Mouse (Mus musculus) frontal cortex, postnatal 25 days (tissue): ENCODE data around the gene Sel1l.

Experiments
- DNase-seq, 2 experiments: peaks; one replicate each; pipeline ENCODE4 v3.0.0; 2022; ENCODE audit warnings: low spot score in 2 of 2

The Sel1l gene

DNA sequence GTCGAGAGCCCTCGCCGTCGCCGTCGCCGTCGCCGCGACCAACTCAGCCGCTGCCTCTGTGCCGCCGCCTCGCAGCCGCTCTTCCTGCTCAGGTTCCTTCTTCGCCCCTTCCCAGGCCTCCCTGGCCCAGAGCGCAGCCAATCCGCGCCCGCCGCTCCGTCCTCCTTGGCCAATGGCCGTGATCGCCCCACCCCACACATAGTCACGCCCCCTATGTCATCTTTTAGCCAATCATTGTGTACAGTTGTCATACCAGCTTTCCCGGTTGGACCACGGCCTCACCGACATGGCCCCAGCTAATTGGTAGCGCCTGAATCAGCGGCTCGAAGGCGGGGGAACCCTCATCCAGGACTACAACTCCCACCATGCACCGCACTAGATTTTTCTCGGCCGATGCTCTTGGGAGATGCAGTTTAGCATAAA lies at the start of gene Sel1l:
Gene Sel1l, minus strand, starts transcription at position 113 of the 423 bp plus-strand sequence.
- peak; percentile 87 to 97 for DNase-seq

DNA sequence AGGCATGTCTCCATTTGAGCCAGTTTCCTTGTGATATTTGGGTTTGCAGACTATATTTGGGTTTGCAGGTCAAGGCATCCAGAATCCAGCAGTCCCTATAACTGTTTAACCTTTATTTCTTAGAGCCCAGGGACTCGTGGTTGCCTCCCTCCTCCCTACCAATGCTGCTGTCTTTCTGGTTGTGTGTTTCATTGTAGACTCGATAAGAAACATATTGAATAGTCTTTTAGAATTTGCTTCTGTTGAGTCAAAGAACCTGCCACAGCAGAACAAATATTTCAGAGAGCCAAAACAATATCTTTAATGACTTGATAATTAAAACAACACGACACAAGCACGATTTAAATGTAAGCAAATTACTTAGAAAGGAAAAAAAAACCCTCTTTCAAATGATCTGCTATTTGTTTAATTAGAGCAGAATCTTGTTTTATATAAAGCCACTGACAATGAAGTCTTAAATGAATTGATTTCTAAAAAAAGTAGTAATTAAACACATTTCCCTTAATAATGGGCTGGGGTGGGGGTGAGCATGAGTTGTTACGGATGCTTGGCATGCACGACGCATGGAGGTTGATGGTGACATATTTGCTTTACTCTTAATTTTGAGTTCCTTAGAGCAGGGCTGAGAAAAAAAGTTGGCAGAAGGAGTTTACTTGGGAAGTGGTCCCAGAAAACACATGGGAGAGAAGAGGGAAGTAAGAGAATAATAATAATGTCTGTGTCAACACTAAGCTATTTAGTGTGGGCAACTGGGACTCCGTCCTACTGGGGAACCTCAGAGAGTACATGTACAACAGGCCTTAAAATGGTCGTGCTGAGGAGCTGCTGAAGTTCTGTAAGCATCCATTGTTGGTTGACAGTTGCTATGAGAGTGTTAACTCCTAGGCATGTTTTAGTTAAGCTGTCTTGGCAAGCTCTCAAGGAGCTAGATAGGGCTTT lies 43.9 kb upstream of the Sel1l start:
- DNase-seq = no peak

DNA sequence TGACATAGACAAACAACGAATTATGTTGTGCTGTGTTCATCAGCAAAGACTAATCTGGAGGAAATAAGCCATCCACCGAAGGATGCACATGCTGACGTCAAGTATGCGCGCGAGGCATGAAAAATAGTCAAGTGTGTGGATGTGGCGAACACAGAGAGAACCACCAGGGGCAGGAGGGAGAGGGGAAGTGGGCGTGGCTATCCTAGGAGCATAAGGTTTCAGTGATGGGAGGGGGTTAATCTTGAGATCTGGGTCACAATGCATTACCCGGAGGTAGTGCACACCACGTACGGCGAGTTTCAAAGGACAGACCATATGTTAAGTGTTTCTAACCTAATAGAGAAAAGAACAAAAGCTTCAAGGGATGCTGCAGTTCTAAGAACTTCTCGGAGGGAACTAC lies 31.5 kb upstream of the Sel1l start:
- DNase-seq = no peak

DNA sequence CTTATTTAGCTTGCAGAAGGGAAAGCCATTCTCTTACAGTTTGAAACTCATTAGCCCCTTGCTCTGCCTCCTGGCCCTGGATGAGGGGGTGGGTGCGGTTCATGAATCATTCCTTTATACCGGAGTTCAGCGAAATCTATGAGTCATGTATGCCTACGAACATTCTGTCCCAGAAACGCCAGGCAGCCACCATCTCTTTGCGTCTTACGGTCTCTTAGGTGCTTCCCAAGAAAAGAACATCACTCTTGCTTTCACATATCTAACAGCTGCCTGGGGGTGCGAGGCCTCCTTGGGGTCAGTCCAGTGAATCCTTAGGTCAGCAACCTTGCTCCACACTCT lies 29.9 kb upstream of the Sel1l start:
- DNase-seq = peak in 1 of 2 experiments; percentile 42

DNA sequence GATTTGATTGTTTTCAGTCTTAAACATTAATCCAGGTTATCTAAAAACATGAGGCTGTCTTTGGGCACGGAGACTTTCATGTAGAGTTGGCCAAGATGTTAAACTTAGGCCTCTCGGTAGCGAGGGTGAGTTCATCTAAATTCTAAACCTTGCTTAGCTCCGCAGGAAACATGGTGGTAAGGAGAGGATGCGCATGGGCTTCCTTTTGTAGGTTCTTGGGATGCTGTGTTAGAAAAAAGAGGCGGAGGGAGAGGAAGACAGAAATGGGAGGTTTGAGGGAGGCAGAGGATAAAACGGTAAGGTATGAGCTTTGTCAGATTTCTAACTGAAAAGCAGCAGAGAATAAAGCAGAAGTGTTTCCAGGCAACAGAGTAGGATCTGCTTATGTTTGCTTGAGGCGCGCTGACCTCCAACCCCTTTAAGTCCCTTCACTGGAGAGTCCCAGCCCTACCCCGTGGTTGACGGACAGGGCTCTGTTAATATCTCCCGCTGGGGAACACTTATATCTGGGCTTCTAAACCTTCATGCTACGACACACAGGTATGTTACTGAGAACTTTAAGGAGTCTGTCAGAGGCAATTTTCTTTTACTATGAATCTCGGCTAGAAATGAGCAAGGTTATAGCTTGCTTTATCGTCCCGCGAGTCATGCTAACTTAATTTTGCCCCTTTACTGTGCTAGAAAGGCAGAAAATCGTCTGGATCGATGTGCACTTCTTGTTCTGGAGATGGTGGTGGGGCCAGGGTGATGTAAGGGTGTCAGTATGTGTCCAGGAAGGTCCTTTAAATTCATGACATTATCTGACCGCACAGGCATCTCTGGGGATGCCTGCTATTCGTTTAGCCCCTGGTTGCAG lies 29.3 kb upstream of the Sel1l start:
- no peak for DNase-seq

DNA sequence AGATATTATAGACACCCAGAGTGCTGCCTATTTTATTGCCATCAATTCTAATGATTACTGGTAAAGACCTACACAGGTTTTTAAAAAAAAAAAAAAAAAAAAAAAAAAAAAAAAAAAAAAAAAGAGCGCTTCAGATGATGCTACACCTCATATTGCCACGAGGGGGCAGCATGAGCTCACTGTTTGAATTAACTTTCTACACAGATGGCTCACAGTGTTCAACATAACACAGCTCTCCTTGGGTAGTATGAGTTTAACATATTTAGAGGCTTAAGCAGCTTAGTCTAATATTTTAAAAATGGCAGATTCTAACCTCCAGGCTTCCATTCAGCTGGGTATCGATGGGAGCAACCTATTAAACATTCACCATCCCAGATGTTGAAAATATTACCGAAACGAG lies 28.7 kb upstream of the Sel1l start:
- DNase-seq = no peak

DNA sequence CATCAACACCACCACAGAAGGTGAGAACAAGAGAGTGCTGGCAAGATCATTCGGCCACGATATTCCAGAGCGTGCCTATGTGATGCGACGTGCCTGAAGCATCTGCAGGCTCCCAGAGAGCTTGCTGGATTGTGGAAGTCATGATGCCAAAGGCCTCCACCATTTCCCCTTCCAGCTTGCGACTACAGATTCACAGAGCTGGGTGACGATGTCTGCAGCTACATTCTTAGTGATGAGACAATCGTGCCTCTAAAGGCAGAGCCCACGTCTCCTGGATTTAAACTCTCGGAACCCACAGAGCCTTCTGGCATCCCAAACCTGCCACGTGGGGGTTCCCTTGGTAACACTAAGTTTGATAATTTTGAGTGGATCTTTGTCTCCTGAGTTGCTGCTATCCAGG lies 21.7 kb upstream of the Sel1l start:
- DNase-seq = no peak

DNA sequence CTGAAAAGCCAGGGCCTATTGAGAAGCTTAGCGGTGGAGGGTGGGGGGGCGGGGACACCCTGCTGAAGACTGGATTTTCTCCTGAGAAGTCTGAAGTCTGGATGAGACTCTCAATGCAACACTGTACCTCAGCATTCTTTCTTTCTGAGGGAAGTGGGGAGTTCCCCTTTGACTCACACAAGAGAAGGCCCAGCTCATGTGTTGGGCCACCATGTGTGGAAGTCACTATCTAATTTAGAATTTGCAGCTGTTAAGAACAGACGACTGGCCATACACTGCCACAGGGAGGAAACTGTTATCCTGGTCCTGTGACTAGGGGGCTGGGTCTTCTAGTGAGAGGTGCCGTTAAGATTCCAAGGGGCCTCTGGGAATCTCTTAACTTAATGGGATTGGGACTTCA lies 20.4 kb upstream of the Sel1l start:
- no peak for DNase-seq

DNA sequence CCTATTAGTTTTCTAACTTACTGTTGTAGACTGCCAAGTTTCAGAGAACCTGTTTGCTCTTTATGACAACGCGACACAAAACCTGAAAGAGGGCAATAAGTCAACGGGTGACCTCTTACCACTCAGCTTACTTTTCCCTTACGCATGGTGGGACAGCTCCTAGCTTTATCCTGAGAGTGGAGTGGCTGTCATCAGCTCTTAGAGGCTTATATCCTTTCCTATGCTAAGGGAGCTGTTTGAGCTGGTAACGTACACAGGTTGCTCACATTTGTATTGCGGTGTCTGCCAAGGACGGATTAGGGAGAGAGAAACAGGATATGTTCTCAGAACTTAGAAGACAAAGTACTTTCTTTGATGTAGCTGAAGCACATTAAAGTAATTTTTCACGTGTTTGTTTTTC lies 5.4 kb upstream of the Sel1l start:
- no peak for DNase-seq

DNA sequence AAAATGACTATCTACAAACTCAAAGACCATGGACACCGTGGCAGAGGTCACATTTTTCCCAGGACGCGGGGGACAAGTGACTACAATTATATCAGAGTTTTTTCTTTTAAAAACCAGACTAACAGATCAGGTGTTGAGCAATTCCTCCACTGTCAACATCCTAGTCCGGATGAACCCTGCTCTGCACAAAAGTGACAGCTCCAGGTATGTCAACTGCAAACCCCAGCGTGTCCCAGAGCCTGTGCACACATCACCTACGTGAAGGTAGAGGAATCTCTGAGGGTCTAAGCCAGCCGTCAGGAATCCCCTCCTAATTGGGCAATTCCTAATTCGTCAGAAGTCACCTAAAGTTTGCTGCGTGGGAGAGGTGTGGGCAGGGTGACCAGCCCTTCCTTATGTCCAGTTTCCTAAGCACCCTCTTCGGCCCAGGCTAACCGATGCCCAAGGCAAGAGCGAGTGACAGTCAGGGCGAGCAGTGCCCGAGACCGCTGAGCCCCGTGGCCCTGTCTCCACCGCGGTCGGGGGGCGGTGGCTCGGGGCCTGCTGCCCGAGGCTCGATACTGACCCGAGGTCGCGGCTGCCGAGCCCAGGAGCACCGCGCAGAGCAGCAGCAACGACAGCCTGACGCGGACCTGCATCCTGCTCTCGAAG lies 438 bp downstream of the Sel1l start:
- DNase-seq = no peak

DNA sequence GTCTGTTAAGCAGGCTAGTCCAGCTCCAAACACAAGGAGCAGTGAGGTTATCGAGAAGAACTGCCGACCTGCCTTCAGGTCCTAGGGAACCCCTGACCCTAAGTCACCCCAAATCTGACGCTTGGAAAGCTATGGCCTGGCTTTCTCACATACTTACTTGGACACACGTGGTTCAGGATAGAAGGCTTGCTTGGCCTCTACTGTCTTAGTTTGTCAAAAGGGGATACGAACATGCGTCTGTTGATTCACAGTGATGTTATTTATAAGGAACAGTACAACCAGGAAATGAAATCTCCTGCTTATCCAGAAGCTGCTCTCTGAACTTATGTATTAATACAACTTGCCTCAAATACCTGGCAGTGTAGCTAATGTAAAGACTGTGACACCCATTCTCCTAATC lies 2.9 kb downstream of the Sel1l start:
- DNase-seq = no peak

DNA sequence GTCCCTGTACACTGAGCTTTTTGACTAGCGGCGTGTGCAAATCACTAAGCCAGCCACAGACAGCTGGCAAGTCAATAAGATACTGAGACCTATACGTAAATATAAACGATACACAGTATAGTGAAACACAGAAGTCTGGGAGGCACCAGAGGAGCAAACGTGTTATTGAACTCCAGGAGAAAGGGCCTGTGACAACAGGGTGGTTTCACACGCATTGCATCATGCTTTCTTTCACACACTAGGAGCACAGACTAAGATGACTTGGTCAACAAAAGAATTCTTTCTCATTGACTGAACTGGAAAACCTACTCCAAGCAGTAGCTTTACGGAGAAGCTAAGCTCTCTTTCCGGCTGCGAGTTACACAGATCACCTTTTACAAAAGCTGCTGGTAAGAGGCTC lies 3.6 kb downstream of the Sel1l start:
- no peak for DNase-seq

DNA sequence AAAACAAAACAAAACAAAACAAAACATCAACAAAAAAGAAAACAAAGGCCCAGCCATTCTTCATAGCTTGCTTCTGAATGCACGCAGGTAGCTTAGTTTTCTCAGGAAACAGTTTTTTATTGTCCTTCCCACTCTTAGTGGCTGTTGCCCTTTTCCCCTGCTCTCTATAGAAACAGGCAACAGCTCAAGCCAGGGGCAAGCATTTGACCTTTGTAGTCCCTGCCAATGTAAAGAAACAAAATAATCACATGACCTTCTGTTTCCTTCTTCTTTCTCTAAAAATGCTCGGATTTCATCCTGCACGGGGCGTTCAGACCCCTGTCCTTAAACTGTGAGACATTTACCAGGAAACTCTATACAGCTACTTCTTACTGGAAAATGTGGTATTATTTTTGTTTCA lies 4.4 kb downstream of the Sel1l start:
- DNase-seq = no peak

DNA sequence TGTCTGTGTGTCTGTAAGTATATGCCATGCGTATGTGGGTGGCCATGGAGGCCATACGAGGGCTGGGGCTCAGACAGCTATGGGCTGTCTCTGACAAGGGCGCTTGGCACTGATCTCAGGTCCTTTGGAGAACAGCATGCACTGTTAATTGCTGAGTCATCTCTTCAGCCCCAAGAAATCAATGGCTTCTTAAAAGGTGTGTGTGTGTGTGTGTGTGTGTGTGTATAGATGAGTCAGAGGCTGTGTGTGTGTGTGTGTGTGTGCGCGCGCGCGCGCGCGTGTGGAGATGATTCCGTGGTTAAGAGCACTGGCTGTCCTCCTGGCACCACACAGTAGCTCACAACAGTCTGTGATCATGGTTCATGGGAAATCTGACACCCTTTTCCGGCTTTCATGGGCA lies 5.1 kb downstream of the Sel1l start:
- no peak for DNase-seq

DNA sequence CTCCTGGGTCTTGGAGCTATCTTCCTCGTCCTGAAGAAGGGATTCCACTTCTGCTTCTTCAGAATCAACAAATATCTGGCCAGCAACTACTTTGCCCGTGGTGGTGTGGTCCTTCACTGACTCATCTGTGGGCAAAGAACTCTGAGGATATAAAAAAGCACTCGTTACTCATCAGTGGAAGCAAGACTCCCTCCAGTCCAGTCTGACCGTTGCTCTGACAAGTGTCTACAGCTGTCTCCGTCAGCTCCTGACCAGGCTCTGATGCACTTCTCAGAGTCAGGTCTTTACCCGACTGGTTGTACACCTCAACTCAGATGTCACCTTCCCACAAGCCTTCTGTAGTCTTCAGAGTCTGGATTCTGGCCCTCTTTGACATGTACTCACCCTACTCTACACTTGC lies 7.2 kb downstream of the Sel1l start:
- DNase-seq = no peak

DNA sequence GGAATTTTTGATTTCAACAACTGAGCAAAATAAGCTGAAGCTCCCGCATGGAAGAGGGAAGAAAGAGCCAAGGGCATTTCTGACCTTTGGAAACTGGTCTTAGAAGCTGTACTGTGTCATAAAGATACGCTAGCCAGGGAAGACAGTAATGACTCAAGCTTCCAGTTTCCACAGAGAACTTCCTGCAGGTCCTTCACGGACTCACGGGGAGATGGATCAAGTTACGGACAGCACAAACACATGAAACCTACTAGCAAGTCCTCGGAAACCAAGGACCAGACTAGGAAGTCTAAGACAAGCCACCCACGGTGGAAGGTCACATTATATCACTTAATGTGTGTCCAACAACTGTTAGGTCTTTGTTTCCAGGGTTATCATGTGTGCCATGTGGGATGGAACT lies 10.7 kb downstream of the Sel1l start:
- DNase-seq = no peak

DNA sequence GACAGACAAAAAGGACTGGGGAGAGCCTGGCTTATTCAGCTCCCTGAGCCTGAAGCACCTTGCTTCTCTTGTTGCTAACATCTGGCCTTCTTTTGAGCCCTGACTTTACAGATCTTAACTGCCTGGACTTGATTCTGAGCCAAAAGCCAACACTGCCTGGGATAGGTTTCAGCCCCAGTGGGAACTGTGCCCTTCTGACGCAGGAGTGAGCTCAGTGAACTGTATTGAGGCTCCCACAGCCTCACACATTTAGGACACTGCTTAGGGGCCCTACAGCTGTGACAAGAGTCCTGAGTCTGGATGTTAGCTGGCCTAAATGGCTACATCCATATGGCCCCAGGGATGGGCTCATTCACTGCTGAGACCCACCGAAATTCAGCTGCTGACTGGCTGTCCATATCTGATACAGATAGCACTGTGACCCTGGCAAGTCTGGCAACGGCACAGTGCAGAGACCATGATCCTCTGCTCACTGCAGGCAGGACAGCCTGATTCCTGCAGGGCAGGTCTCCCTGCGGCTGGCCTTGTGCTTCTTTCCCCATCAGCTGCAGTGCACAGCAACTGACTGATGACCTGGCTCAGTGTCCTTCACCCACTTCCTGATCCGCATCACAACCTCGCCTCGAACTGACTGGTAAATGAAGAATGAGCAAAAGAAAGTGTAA lies 11.4 kb downstream of the Sel1l start:
- no peak for DNase-seq

DNA sequence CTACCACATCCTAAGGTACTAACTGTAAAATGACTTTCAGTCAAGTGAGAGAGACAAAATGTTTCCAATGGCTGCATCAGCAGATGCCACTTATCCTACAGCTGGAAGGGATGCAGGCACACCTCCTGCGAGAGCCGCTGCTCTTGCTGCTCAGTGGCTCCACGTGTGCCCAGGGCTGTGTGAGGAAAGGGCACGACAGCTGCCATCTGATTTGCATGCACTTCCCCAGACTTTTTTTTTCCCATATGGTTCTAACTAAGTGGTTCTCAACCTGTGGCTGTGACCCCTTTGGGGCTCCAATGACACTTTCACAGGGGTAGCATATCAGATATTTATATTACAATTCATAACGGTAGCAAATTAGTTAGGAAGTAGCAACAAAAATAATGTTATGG lies 15.0 kb downstream of the Sel1l start:
- DNase-seq = no peak

DNA sequence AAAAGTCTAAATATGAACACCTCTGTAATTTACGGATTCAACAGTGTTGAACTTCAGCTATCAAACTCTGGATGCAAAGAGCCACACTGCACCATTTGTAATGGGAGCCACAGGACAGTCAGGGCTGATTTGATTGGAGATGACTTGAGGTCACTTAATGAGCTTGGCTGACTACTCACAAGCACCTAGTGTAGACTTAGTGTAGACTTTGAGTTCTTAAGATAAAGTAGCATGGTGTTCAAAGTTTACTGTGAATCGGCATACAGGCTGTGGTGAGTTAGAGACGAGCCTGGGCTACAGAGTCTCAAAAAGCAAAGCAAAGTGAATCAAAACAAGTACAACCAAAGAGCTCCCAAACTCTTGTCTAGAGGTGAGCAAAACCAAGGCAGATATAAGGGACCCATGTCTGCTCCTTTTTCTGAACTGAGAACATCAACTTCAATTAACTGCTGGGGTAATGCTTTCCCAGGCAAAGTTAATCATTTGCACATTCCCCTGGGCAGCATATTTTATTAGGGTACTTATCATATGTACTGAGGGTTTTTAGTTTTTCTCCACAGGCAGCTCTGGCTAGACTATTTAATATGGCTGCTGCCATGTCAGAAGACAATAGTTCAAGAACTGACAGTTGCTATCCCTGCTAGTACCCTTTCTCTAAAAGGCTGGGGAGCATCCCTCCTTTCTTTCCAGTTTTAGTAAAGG lies 15.6 kb downstream of the Sel1l start:
- no peak for DNase-seq

DNA sequence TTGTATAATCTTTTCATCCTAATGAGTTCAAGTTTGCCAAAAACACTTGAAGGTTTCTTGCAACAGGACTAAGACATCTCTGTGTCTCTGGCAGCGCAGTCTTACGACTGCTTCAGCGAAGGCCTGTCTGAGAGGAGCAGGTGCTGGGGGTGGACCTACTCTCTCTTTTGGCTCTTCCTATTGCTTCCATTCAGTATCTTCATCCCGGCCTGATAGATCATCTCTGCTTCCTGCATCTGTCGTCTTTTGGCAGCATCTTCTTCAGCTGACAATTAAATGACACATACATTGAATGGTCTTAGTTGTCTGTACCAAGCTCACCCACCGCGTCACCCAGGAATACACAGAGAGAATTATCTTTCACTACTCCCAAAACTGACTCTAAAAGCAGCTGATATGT lies 17.5 kb downstream of the Sel1l start:
- DNase-seq = no peak

DNA sequence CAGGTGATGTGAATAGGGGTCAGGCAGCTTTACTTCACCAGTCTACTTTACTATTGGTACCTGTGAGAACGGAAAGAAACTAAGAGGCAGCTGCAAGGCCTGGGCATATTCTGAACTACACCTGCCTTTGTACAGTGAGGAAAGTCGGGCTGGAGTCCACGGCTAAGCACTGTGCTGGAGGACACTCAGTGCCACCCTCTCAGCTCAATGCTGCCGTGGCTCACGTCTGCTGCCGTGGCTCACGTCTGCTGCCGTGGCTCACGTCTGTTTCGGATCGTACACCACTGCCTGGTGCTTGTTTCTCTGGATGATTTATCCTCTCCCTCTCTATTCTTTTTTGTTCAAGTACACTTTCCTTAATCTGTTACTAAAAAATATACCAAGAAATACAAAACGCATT lies 28.5 kb downstream of the Sel1l start:
- DNase-seq = no peak
